Mouse (Mus musculus): ENCODE measurements around the gene Slc25a4. TPM values are rescaled to one million over a fixed set of nuclear protein-coding genes. Genes with fewer than 3 reads are reported as not detected.
A peak's percentile ranks its signal among the peaks of the same experiment; 100 is the strongest.

The Slc25a4 gene
- polyA plus RNA-seq, 1 experiment from 2014 or later, result 540 TPM

GRCm38 (mm10) chr8:46204301-46204700 is 6.8 kb downstream of the Slc25a4 start:
- Histone ChIP-seq H3K27ac (no peak overlapping the region), H3K9me3 (no peaks in the 10 kb centered on the region), H3K4me3 (no peak overlapping the region), H3K4me2 (no peak overlapping the region), H3K27me3 (no peaks in the 10 kb centered on the region), H3K36me3 (peaks cover 75% of the 10 kb centered on the region), H3K9ac (no peak overlapping the region), H3K4me1 (peaks cover 42% of the 10 kb centered on the region)
- 82% methylated on average over 3 of the region's 3 CpGs for WGBS
- no peak for ATAC-seq (ENCODE audit: insufficient number of reproducible peaks, insufficient read depth, low FRiP score, low TSS enrichment, low read depth)

- no peak overlapping the region for H3K27ac ChIP-seq
- 88% methylated on average over 6 of the region's 6 CpGs for WGBS
- no peaks in the 10 kb centered on the region for H3K9me3 ChIP-seq
- H3K4me1 ChIP-seq, result peaks cover 23% of the 10 kb centered on the region
- H3K27me3 ChIP-seq, result no peaks in the 10 kb centered on the region
- H3K36me3 ChIP-seq, result peaks cover 62% of the 10 kb centered on the region
- ATAC-seq (ENCODE audit: insufficient number of reproducible peaks, insufficient read depth, low FRiP score, low TSS enrichment, low read depth), result no peak
- H3K4me2 ChIP-seq, result no peak overlapping the region
- no peak overlapping the region for H3K9ac ChIP-seq
- H3K4me3 ChIP-seq, result no peak overlapping the region
Measured at GRCm38 (mm10) chr8:46202350-46202749, 8.7 kb downstream of the Slc25a4 start.

- Histone ChIP-seq H3K27ac (no peak overlapping the region), H3K4me1 (no peaks in the 10 kb centered on the region), H3K27me3 (no peaks in the 10 kb centered on the region), H3K4me2 (no peak overlapping the region), H3K36me3 (peaks cover 48% of the 10 kb centered on the region), H3K9me3 (no peaks in the 10 kb centered on the region), H3K4me3 (no peak overlapping the region), H3K9ac (no peak overlapping the region)
- WGBS, result 86% methylated on average over 5 of the region's 5 CpGs
- ATAC-seq (ENCODE audit: insufficient number of reproducible peaks, insufficient read depth, low FRiP score, low TSS enrichment, low read depth), result no peak
Measured at GRCm38 (mm10) chr8:46197673-46198072, 13.4 kb downstream of the Slc25a4 start.

- H3K36me3 ChIP-seq, result peaks cover 47% of the 10 kb centered on the region
Measured at GRCm38 (mm10) chr8:46196877-46197276, 14.2 kb downstream of the Slc25a4 start.

GRCm38 (mm10) chr8:46193100-46193499 is 18.0 kb downstream of the Slc25a4 start:
- Histone ChIP-seq H3K4me1 (no peaks in the 10 kb centered on the region), H3K9ac (no peak overlapping the region), H3K4me3 (no peak overlapping the region), H3K9me3 (no peaks in the 10 kb centered on the region), H3K36me3 (peaks cover 46% of the 10 kb centered on the region), H3K4me2 (no peak overlapping the region), H3K27ac (no peak overlapping the region), H3K27me3 (no peaks in the 10 kb centered on the region)
- WGBS, result 78% methylated on average over 8 of the region's 8 CpGs
- no peak for ATAC-seq (ENCODE audit: insufficient number of reproducible peaks, insufficient read depth, low FRiP score, low TSS enrichment, low read depth)

More at GRCm38 (mm10) chr8:46196877-46197276, 14.2 kb downstream of the Slc25a4 start:
- no peak overlapping the region for H3K9ac ChIP-seq
- no peaks in the 10 kb centered on the region for H3K9me3 ChIP-seq
- H3K4me2 ChIP-seq, result no peak overlapping the region
- WGBS, result 46% methylated on average over 3 of the region's 3 CpGs
- no peaks in the 10 kb centered on the region for H3K4me1 ChIP-seq
- ATAC-seq (ENCODE audit: insufficient number of reproducible peaks, insufficient read depth, low FRiP score, low TSS enrichment, low read depth), result no peak
- H3K27me3 ChIP-seq, result no peaks in the 10 kb centered on the region
- H3K4me3 ChIP-seq, result no peak overlapping the region
- H3K27ac ChIP-seq, result no peak overlapping the region

GRCm38 (mm10) chr8:46185361-46185760 is 25.7 kb downstream of the Slc25a4 start:
- H3K27ac ChIP-seq, result no peak overlapping the region
- H3K9ac ChIP-seq, result no peak overlapping the region
- WGBS, result 6% methylated on average over 2 of the region's 2 CpGs
- H3K36me3 ChIP-seq, result peaks cover 7% of the 10 kb centered on the region; the same call in 1 of the 2 replicates
- H3K9me3 ChIP-seq, result no peaks in the 10 kb centered on the region
- no peak overlapping the region for H3K4me2 ChIP-seq
- no peak overlapping the region for H3K4me3 ChIP-seq
- H3K27me3 ChIP-seq, result no peaks in the 10 kb centered on the region
- H3K4me1 ChIP-seq, result no peaks in the 10 kb centered on the region
- no peak for ATAC-seq (ENCODE audit: insufficient number of reproducible peaks, insufficient read depth, low FRiP score, low TSS enrichment, low read depth)

- Histone ChIP-seq H3K9me3 (no peaks in the 10 kb centered on the region), H3K4me2 (no peak overlapping the region), H3K27ac (no peak overlapping the region), H3K36me3 (peaks cover 16% of the 10 kb centered on the region), H3K4me3 (no peak overlapping the region), H3K27me3 (no peaks in the 10 kb centered on the region), H3K4me1 (no peaks in the 10 kb centered on the region), H3K9ac (no peak overlapping the region)
- WGBS, result 88% methylated on average over 7 of the region's 7 CpGs
- ATAC-seq (ENCODE audit: insufficient number of reproducible peaks, insufficient read depth, low FRiP score, low TSS enrichment, low read depth), result no peak
Measured at GRCm38 (mm10) chr8:46180136-46180535, 30.9 kb downstream of the Slc25a4 start.

GRCm38 (mm10) chr8:46173651-46174050 is 37.4 kb downstream of the Slc25a4 start:
- Histone ChIP-seq H3K4me3 (no peak overlapping the region), H3K4me2 (no peak overlapping the region), H3K9ac (no peak overlapping the region), H3K27ac (no peak overlapping the region), H3K4me1 (no peaks in the 10 kb centered on the region), H3K9me3 (no peaks in the 10 kb centered on the region), H3K36me3 (peaks cover 26% of the 10 kb centered on the region), H3K27me3 (no peaks in the 10 kb centered on the region)
- no peak for ATAC-seq (ENCODE audit: insufficient number of reproducible peaks, insufficient read depth, low FRiP score, low TSS enrichment, low read depth)
- 78% methylated on average over 2 of the region's 2 CpGs for WGBS

- Histone ChIP-seq H3K4me2 (peak overlapping the region; percentile 75), H3K4me3 (peak overlapping the region; percentile 71), H3K9me3 (no peaks in the 10 kb centered on the region), H3K27me3 (no peaks in the 10 kb centered on the region), H3K27ac (peak overlapping the region; percentile 83), H3K9ac (peak overlapping the region; percentile 86), H3K36me3 (0 out of 2 replicates have a peak, but pooled peaks cover 4% of the 10 kb centered on the region), H3K4me1 (peaks cover 13% of the 10 kb centered on the region)
- WGBS, result 0% methylated on average over 25 of the region's 25 CpGs
- peak; percentile 40; the same call in 1 of the 2 replicates for ATAC-seq (ENCODE audit: insufficient number of reproducible peaks, insufficient read depth, low FRiP score, low TSS enrichment, low read depth)
Measured at GRCm38 (mm10) chr8:46163870-46164190, 47.3 kb downstream of the Slc25a4 start.

GRCm38 (mm10) chr8:46162953-46163869 is 47.9 kb downstream of the Slc25a4 start:
- H3K9ac ChIP-seq, result peak overlapping the region; percentile 86
- peak overlapping the region; percentile 71 for H3K4me3 ChIP-seq
- ATAC-seq (ENCODE audit: insufficient number of reproducible peaks, insufficient read depth, low FRiP score, low TSS enrichment, low read depth), result peak; percentile 93
- 2% methylated on average over 69 of the region's 77 CpGs for WGBS
- peak overlapping the region; percentile 83 for H3K27ac ChIP-seq
- no peaks in the 10 kb centered on the region for H3K27me3 ChIP-seq
- no peaks in the 10 kb centered on the region for H3K9me3 ChIP-seq
- peaks cover 13% of the 10 kb centered on the region for H3K4me1 ChIP-seq
- H3K36me3 ChIP-seq, result 0 out of 2 replicates have a peak, but pooled peaks cover 4% of the 10 kb centered on the region
- H3K4me2 ChIP-seq, result peak overlapping the region; percentile 75

Data from embryonic facial prominence, embryonic 13.5 days (tissue).